Mouse (Mus musculus) heart, adult 8-10 months (tissue): ENCODE data around the gene Mrpl21. TPM values are rescaled to one million over a fixed set of nuclear protein-coding genes. Genes with fewer than 3 reads are reported as not detected.

Source experiments
- DNase-seq: peaks from one replicate; pipeline ENCODE4 v3.0.0; 2022; ENCODE audit warnings: low spot score
- total RNA-seq, 4 experiments: library from RNA; stranded (reverse); gene quantifications; 2 replicates each; pipeline ENCODE4 v1.2.4; 2022

Mrpl21 gene
- 10 to 100 TPM; 83.4 to 88.5 (median 86.9) TPM for total RNA-seq

GRCm38 (mm10) chr19:3282572-3283467, at the start of gene Mrpl21, which contains the start of gene Ighmbp2:
Gene Mrpl21 (plus strand): TSS chr19:3282901.
Gene Ighmbp2 (minus strand): TSS chr19:3283017.
- peak; percentile 88 for DNase-seq

GRCm38 (mm10) chr19:3260016-3260415, 22.7 kb upstream of the Mrpl21 start:
- DNase-seq, result no peak

DNA sequence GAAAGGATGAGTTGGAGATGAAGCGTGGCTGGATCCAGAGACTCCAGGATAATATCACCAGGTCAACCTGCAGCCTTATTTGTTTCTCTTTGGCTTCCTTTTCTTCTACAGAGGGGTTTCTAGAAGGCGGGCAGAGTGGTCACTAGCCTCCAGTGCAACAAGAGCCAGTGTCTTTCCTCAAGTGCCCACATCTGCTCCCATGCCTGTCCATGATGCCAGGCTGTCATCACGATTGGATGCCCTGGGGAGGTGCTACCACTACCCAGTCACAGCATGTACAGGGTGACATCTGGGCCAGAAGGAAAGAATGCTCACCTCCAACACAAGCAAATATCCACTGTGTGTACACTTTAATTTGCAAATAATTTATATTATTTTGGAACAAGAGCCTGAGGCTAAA, 22.1 kb upstream of the Mrpl21 start:
- DNase-seq, result no peak

DNA sequence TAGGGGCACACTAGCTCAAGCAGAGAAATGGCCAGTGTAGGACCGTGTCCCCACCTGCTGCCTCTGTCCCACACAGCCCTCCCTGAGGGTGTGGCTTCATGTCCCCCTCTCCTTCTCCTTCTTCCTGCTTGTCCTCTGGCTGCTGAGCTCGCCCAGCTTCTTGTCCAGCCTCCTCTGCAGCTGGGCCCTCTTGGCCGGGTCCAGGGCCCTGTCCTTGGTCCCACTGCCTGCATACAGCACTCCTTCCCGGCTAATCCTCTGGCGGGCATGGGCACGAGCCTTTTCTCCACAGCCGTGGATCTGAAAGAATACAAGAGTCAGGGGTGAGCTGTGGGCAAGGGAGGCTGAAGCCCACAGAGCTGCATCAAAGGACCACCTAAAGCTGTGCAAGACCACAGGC, 21.4 kb upstream of the Mrpl21 start:
- no peak for DNase-seq

GRCm38 (mm10) chr19:3261764-3262525, 20.8 kb upstream of the Mrpl21 start:
- DNase-seq, result no peak

- no peak for DNase-seq
Observed at GRCm38 (mm10) chr19:3264348-3264747, 18.4 kb upstream of the Mrpl21 start.

GRCm38 (mm10) chr19:3265180-3265579, 17.5 kb upstream of the Mrpl21 start:
- no peak for DNase-seq

GRCm38 (mm10) chr19:3266136-3266535, 16.6 kb upstream of the Mrpl21 start:
- DNase-seq, result no peak

DNA sequence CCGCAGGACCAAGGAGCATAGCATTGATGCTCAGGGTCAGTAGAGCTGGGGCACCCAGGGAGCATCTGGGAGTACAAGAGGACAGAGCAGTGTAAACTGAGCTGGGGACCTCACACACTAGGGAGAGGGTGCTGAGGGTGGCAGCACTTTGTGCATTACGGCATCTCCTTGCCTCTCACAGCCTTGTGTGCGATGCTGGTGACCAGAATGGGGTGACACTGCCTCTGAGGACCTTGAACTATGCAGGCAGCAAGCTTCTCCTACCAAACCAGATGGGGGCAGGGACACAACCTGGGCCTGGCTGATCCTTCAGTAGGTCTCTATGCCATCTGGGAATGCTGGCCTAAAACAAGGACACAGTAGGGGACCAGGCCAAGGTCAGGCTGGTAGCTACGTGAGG, 16.0 kb upstream of the Mrpl21 start:
- no peak for DNase-seq

GRCm38 (mm10) chr19:3267340-3267739, 15.4 kb upstream of the Mrpl21 start:
- DNase-seq, result no peak

DNA sequence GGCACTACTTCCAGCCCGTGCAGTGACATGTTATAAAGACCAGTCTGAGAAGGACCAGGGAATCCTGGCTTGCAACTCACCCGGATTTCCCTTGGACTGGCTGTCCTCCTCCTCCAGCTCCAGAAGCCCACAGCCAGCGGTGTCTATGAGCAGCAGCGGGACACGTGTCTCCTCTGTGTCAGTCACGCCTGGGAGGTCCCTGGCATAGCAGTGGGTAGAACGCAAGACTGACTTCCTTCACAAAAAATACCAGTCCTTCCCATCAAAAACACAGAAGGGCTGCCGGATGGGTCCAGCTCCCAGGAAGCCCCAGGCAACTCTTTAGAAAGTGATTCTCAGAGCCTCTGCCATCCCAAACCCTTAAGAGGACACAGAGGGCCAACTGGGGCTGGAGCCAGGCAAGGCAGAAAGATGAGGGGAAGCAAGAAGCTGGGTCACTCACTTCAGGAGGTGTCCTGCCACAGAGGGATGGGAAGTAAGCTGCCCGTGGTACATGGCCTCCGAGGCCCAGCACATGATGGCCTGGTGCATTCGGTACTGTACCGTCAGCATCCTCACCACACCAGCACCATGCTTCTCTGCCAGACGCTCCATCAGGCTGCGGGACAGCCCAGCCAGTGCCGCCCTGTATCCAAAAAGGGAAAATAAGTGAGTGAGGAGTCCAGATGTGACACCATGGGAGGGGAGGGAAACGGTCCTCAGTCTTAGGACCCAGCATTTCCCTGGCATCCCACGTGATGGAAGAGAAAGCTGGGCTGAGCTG, 14.3 kb upstream of the Mrpl21 start:
- no peak for DNase-seq

- DNase-seq, result no peak
Observed at GRCm38 (mm10) chr19:3269279-3269678, 13.4 kb upstream of the Mrpl21 start.

GRCm38 (mm10) chr19:3269803-3270202, 12.9 kb upstream of the Mrpl21 start:
- DNase-seq, result no peak

DNA sequence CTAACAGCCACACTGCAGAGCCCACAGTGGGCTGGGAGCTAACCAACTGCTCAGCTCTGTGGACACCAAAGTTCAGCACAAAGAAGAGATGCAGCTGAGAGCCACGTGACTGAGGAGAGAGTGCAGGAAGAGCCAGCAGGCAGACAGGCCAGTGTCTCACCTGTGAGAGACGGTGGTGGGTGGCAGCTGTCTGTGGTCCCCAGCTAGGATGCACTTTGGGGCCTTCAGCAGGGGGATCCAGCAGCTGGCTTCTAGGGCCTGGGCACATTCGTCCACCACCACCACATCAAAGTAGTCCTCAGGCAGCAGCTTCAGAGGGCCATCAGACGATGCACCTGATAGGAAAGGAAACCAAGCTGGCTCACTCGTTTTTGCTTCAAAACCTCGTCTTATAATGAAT, 11.3 kb upstream of the Mrpl21 start:
- DNase-seq, result no peak

GRCm38 (mm10) chr19:3273331-3273730, 9.4 kb upstream of the Mrpl21 start:
- DNase-seq, result no peak

- no peak for DNase-seq
Observed at GRCm38 (mm10) chr19:3275744-3276365, 6.8 kb upstream of the Mrpl21 start.

DNA sequence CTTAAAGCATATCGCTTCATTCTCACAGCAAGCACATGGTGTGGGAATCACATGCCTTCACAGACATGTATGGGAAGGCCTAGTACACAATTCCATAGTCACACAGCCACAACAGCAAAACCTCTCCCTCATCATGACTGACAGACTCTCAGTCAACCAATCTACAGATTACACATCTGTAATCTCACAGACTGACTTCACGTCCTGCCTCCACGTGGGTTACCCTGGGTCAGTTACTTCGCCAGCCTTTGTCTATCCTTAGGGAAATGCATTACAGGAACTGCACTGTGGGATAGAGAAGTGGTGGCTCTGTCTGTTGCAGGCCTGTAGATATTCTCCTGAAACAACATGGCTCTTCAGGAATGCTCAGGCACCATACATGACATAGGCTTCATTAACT, 815 bp upstream of the Mrpl21 start:
- DNase-seq, result no peak

GRCm38 (mm10) chr19:3289006-3289405, 6.3 kb downstream of the Mrpl21 start:
- DNase-seq, result no peak

DNA sequence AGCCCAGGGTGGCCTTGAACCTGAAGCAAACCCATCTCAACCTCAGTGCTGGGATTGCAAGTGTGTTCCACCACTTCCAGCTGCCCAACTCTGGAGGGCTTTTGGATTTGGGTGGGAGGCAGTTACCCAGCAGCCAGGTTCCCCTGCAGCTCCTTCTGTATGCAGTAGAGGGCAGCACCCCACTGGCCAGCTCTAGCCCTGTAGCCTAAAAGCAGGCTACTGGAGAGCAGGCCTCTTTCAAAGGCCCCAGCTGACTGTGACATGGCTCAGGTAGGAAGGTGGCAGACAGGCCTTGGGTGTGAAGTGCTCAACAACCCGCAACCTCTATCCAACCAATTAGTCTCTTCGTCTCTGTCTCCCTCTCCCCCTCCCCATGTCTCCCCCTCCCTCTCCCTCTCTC, 9.3 kb downstream of the Mrpl21 start:
- peak; percentile 50 for DNase-seq

DNA sequence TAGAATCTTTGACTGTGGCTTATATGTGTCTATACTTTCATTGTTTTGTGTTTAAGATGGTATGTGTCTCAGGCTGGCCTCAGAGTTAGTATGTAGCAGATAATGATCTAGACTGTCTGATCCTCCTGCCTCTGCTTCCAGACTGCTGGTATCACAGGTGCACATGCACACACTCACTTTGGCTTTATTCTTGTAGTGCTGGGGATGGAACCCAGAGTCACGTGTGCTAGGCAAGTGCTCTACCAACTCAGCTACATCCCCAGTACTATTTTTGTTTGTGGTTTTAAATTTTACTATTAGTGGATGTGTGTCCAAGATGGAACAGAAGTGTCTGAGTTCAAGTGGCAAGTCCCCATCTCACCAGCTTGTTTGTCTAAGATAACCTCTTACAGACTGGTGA, 10.3 kb downstream of the Mrpl21 start:
- DNase-seq, result no peak

- no peak for DNase-seq
Observed at GRCm38 (mm10) chr19:3295245-3295644, 12.5 kb downstream of the Mrpl21 start.

GRCm38 (mm10) chr19:3297034-3297433, 14.3 kb downstream of the Mrpl21 start:
- DNase-seq, result no peak
